Mouse (Mus musculus) cortical plate, adult 2 months (tissue): ENCODE measurements around the gene Kdm6b. TPM values are rescaled to one million over a fixed set of nuclear protein-coding genes. Genes with fewer than 3 reads are reported as not detected.
A peak's percentile ranks its signal among the peaks of the same experiment; 100 is the strongest.

Experiments used
- H3K27ac ChIP-seq: fragments of 200-500 bp; 2 replicates; pipeline ENCODE4 v1.5.1; 2012; ENCODE audit warnings: low read length, control low read depth, inconsistent platforms; ENCODE audit not compliant: insufficient read depth
- H3K4me1 ChIP-seq: fragments of 200-500 bp; 2 replicates; pipeline ENCODE4 v1.6.1; 2011; ENCODE audit warnings: low read length; ENCODE audit not compliant: control insufficient read depth, insufficient read depth
- H3K4me3 ChIP-seq: fragments of 200-500 bp; 2 replicates; pipeline ENCODE4 v1.5.1; 2011; ENCODE audit warnings: mild to moderate bottlenecking, low read length, control low read depth; ENCODE audit not compliant: insufficient read depth
- CTCF ChIP-seq: fragments of 200-500 bp; IDR thresholded peaks from 2 replicates; pipeline ENCODE4 v1.5.1; 2011; ENCODE audit warnings: mild to moderate bottlenecking, control low read depth, low read length; ENCODE audit not compliant: insufficient read depth; ENCODE audit errors: extremely low read depth
- POLR2A ChIP-seq: fragments of 200-500 bp; IDR thresholded peaks from 2 replicates; pipeline ENCODE4 v1.6.1; 2011; ENCODE audit warnings: mild to moderate bottlenecking, low read length, control low read depth; ENCODE audit not compliant: insufficient read depth; ENCODE audit errors: extremely low read depth
- polyA plus RNA-seq: library from polyadenylated mRNA; depleted of rRNA; stranded (reverse); fragments of >200 nt; gene quantifications from 2 replicates; pipeline ENCODE4 v1.2.3, GENCODE M21; 2012

Kdm6b gene
- polyA plus RNA-seq, 1 experiment: 5.3 TPM

GRCm38 (mm10) chr11:69419443-69419812 is 6.0 kb upstream of the Kdm6b start:
- TF ChIP-seq POLR2A (no peak), CTCF (no peak)
- H3K4me1 ChIP-seq: no peaks in the 10 kb centered on the region
- peak overlapping the region; percentile 42; the same call in 1 of the 2 replicates for H3K4me3 ChIP-seq
- 0 out of 2 replicates have a peak overlapping the region, but pooled peaks have one; percentile 3 for H3K27ac ChIP-seq

- Histone ChIP-seq H3K4me3 (peak overlapping the region; percentile 42), H3K27ac (peak overlapping the region; percentile 94), H3K4me1 (0 out of 2 replicates have a peak, but pooled peaks cover 2% of the 10 kb centered on the region)
- TF ChIP-seq CTCF (no peak), POLR2A (peak; percentile 49)
Measured at GRCm38 (mm10) chr11:69418481-69419442, 5.3 kb upstream of the Kdm6b start.

GRCm38 (mm10) chr11:69417449-69418384 is 4.2 kb upstream of the Kdm6b start:
- H3K4me1 ChIP-seq: 0 out of 2 replicates have a peak, but pooled peaks cover 2% of the 10 kb centered on the region
- peak overlapping the region; percentile 94 for H3K27ac ChIP-seq
- H3K4me3 ChIP-seq: peak overlapping the region; percentile 42
- TF ChIP-seq POLR2A (peak; percentile 87), CTCF (no peak)

GRCm38 (mm10) chr11:69416921-69417448 is 3.5 kb upstream of the Kdm6b start:
- Histone ChIP-seq H3K4me3 (peak overlapping the region; percentile 42; the same call in 1 of the 2 replicates), H3K4me1 (peaks cover 3% of the 10 kb centered on the region; the same call in 1 of the 2 replicates), H3K27ac (0 out of 2 replicates have a peak overlapping the region, but pooled peaks have one; percentile 31)
- TF ChIP-seq POLR2A (no peak), CTCF (no peak)

GRCm38 (mm10) chr11:69416509-69416908 is 3.0 kb upstream of the Kdm6b start:
- H3K27ac ChIP-seq: no peak overlapping the region
- H3K4me1 ChIP-seq: peaks cover 5% of the 10 kb centered on the region; the same call in 1 of the 2 replicates
- peak overlapping the region; percentile 68; the same call in 1 of the 2 replicates for H3K4me3 ChIP-seq
- TF ChIP-seq CTCF: no peak
- no peak for TF ChIP-seq POLR2A

- Histone ChIP-seq H3K27ac (peak overlapping the region; percentile 49), H3K4me1 (peaks cover 5% of the 10 kb centered on the region; the same call in 1 of the 2 replicates), H3K4me3 (peak overlapping the region; percentile 68)
- TF ChIP-seq POLR2A (0 out of 2 replicates have a peak, but pooled peaks have one; percentile 11), CTCF (no peak)
Measured at GRCm38 (mm10) chr11:69415668-69416451, 2.4 kb upstream of the Kdm6b start.

GRCm38 (mm10) chr11:69415327-69415667 is 1.8 kb upstream of the Kdm6b start:
- Histone ChIP-seq H3K4me1 (peaks cover 5% of the 10 kb centered on the region; the same call in 1 of the 2 replicates), H3K4me3 (peak overlapping the region; percentile 68), H3K27ac (peak overlapping the region; percentile 49)
- TF ChIP-seq CTCF: no peak
- 0 out of 2 replicates have a peak, but pooled peaks have one; percentile 21 for TF ChIP-seq POLR2A

- TF ChIP-seq POLR2A: no peak
- TF ChIP-seq CTCF: no peak
- peak overlapping the region; percentile 68 for H3K4me3 ChIP-seq
- peaks cover 5% of the 10 kb centered on the region; the same call in 1 of the 2 replicates for H3K4me1 ChIP-seq
- H3K27ac ChIP-seq: no peak overlapping the region
Measured at GRCm38 (mm10) chr11:69414421-69415326, 1.2 kb upstream of the Kdm6b start.
